Mouse (Mus musculus) midbrain, postnatal 0 days (tissue): Measurements from ENCODE around the gene Ptpn21. TPM values are rescaled to one million over a fixed set of nuclear protein-coding genes. Genes with fewer than 3 reads are reported as not detected.

Experiments used
- ATAC-seq: fragments of 200-750 bp; cut with Nextera tagmentation; 2 replicates; pipeline ENCODE4 v1.8.0; 2017; ENCODE audit warnings: moderate number of reproducible peaks, mild to moderate bottlenecking, moderate TSS enrichment, moderate library complexity; ENCODE audit not compliant: low FRiP score
- DNase-seq: peaks from one replicate; pipeline ENCODE4 v3.0.0-alpha.2; 2015; ENCODE audit warnings: low spot score
- H3K27ac ChIP-seq: fragments of 300-500 bp; sonication (generic); 2 replicates; pipeline ENCODE4 v1.5.1; 2014; ENCODE audit warnings: low read depth, mild to moderate bottlenecking, low read length, mixed read lengths
- H3K27me3 ChIP-seq: fragments of 300-500 bp; sonication (generic); 2 replicates; pipeline ENCODE4 v1.6.1; 2014; ENCODE audit warnings: low read length, control low read depth, mixed read lengths; ENCODE audit not compliant: insufficient read depth
- H3K36me3 ChIP-seq: fragments of 300-500 bp; sonication (generic); 2 replicates; pipeline ENCODE4 v1.6.1; 2014; ENCODE audit warnings: low read length, control low read depth, mixed read lengths; ENCODE audit not compliant: insufficient read depth
- H3K4me1 ChIP-seq: fragments of 300-500 bp; sonication (generic); 2 replicates; pipeline ENCODE4 v1.6.1; 2014; ENCODE audit warnings: mild to moderate bottlenecking, control low read depth, antibody characterized with exemption, low read length, mixed read lengths; ENCODE audit not compliant: insufficient read depth
- H3K4me2 ChIP-seq: fragments of 300-500 bp; sonication (generic); 2 replicates; pipeline ENCODE4 v1.6.1; 2014; ENCODE audit warnings: low read depth, mild to moderate bottlenecking, low read length, mixed read lengths; ENCODE audit not compliant: poor library complexity, severe bottlenecking
- H3K4me3 ChIP-seq: fragments of 300-500 bp; sonication (generic); 2 replicates; pipeline ENCODE4 v1.5.1; 2014; ENCODE audit warnings: low read depth, mild to moderate bottlenecking, low read length, moderate library complexity
- H3K9ac ChIP-seq: fragments of 300-500 bp; sonication (generic); replicated peaks from 2 replicates; pipeline ENCODE4 v1.6.1; 2014; ENCODE audit warnings: mild to moderate bottlenecking, low read length, moderate library complexity, mixed read lengths; ENCODE audit not compliant: poor library complexity, severe bottlenecking
- H3K9me3 ChIP-seq: fragments of 300-500 bp; sonication (generic); 2 replicates; pipeline ENCODE4 v1.6.1; 2016; ENCODE audit warnings: low read length, control low read depth
- CTCF ChIP-seq: IDR thresholded peaks from 2 replicates; pipeline ENCODE4 v1.5.1; 2016; ENCODE audit warnings: antibody characterized with exemption, mild to moderate bottlenecking
- WGBS: fragments of 180-500 bp; shearing (Covaris S2); extraction: QIAGEN DNeasy Blood & Tissue Kit; methylation state at CpG from one replicate; pipeline ENCODE4 v1.1.7; 2014; 5-methylcytosine and 5-hydroxymethylcytosine counted together
- polyA plus RNA-seq: library from polyadenylated mRNA; unstranded; fragments of >200 nt; fragmentation: Nextera tagmentation; extraction: Ambion mirVana; gene quantifications from 2 replicates; pipeline ENCODE4 v1.2.1, GENCODE M21; 2015
- total RNA-seq: library from RNA; depleted of rRNA; stranded (reverse); fragments of >200 nt; gene quantifications from 2 replicates; pipeline ENCODE4 v1.2.3, GENCODE M21; 2014

Gene Ptpn21
- total and polyA plus RNA-seq, 2 experiments from 2014 or later = 2.7 to 3.2 TPM

DNA sequence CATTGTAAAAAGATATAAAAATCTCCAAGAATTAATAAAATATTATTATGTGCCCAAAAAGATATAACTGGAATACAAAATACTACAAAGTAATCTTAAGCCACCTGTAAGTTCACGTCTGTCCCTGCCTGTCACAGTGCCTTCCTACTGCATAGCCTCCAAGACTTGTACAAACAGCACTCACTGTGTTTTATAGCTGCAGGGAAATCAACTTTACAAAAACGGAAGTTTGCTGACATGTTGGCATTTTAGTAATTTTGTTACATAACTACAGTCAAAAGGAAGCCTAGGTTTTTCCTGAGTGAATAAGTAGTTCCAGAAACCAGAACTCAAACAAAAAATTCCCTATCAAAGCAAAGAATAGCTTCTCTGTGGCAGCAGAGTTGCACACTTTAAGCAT lies 33.7 kb downstream of the Ptpn21 start:
- no peak for ATAC-seq
- H3K36me3 ChIP-seq = no peaks in the 10 kb centered on the region; the same call in 1 of the 2 replicates
- WGBS = 81% methylated on average over 2 of the region's 2 CpGs

DNA sequence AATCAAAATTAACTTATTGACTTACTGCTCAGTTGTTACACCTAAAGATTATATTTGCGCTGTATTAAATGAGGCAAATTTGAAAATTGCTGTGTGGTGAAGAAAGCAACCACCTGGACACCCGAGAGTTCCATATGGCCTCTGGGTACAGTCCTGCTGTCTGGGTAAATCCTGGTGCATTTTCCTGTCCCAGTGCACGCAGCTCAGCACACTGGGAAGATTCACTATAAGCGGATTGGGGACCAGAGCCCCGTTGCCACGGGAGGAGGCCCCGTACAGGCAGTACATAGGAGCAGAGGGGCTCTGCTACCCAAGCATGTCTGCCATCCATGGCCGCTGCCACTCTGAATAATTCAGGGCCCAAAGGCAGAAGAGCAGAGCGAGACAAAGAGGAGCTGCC lies 35.6 kb downstream of the Ptpn21 start:
- TF ChIP-seq CTCF = no peak
- Histone ChIP-seq H3K36me3 (no peaks in the 10 kb centered on the region; the same call in 1 of the 2 replicates), H3K4me1 (no peaks in the 10 kb centered on the region), H3K27ac (no peak overlapping the region), H3K9me3 (no peaks in the 10 kb centered on the region), H3K4me2 (no peak overlapping the region), H3K4me3 (no peak overlapping the region), H3K9ac (no peak overlapping the region), H3K27me3 (no peaks in the 10 kb centered on the region)
- WGBS = 61% methylated on average over 9 of the region's 9 CpGs
- DNase-seq (no peak), ATAC-seq (no peak)

More for the DNA sequence above, 33.7 kb downstream of the Ptpn21 start:
- no peak for TF ChIP-seq CTCF
- H3K27me3 ChIP-seq = no peaks in the 10 kb centered on the region
- H3K9ac ChIP-seq = no peak overlapping the region
- H3K4me2 ChIP-seq = no peak overlapping the region
- no peak overlapping the region for H3K4me3 ChIP-seq
- no peak for DNase-seq
- H3K27ac ChIP-seq = no peak overlapping the region
- no peaks in the 10 kb centered on the region for H3K9me3 ChIP-seq
- no peaks in the 10 kb centered on the region for H3K4me1 ChIP-seq

- DNase-seq (no peak), ATAC-seq (no peak)
- Histone ChIP-seq H3K4me1 (no peaks in the 10 kb centered on the region), H3K9me3 (no peaks in the 10 kb centered on the region), H3K27me3 (no peaks in the 10 kb centered on the region), H3K27ac (no peak overlapping the region), H3K4me2 (no peak overlapping the region), H3K4me3 (no peak overlapping the region), H3K36me3 (peaks cover 6% of the 10 kb centered on the region; the same call in 1 of the 2 replicates), H3K9ac (no peak overlapping the region)
- no peak for TF ChIP-seq CTCF
- WGBS = 86% methylated on average over 5 of the region's 5 CpGs
These were observed 40.0 kb downstream of the Ptpn21 start for GRCm38 (mm10) chr12:98697202-98697601.

DNA sequence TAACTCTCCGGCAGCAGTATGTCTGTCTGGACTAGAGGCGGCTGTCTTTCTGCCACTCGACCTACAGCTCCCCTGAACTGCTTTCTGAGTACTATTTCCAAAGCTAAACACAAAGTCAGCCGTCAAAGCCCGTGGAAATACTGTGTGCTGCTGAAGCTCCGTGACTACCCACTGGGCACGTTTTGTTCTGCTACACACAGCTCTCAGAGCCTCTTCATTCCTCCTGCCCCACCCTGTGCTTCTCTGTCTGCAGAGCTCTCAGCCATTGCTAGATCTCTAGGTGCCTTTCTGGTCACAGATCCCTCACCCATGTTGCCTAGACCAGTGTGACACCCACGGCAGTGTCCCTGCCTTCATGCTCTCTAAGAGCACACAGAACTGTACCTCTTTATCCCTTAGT lies 47.0 kb downstream of the Ptpn21 start:
- Histone ChIP-seq H3K9me3 (no peaks in the 10 kb centered on the region), H3K27me3 (no peaks in the 10 kb centered on the region), H3K4me1 (no peaks in the 10 kb centered on the region), H3K36me3 (peaks cover 21% of the 10 kb centered on the region), H3K27ac (no peak overlapping the region), H3K9ac (no peak overlapping the region), H3K4me2 (no peak overlapping the region), H3K4me3 (no peak overlapping the region)
- WGBS = 84% methylated on average over 8 of the region's 8 CpGs
- ATAC-seq (no peak), DNase-seq (no peak)
- TF ChIP-seq CTCF = no peak

DNA sequence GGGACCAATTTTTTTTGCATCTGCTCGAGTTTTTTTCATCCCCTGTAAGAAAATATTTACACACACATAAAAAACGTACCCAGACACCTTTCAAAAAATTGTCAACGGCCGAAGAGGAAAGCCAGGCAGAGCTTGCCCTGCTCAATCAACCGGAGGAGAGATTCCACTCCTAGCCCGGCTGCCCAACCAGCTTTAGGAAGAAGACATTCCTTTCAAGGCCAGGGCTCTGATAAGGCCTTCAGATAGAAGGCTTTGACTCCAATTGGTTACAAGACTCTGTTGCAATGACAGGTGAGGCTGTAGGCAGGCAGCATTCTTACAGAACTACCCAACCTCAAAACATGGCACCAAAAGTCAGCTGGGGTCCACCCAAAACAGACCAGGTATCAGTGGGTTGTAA lies 53.6 kb downstream of the Ptpn21 start:
- WGBS = 76% methylated on average over 6 of the region's 6 CpGs
- Histone ChIP-seq H3K27ac (no peak overlapping the region), H3K9ac (no peak overlapping the region), H3K9me3 (no peaks in the 10 kb centered on the region), H3K36me3 (peaks cover 7% of the 10 kb centered on the region), H3K4me1 (no peaks in the 10 kb centered on the region), H3K4me3 (no peak overlapping the region), H3K27me3 (no peaks in the 10 kb centered on the region), H3K4me2 (no peak overlapping the region)
- ATAC-seq = no peak
- TF ChIP-seq CTCF = no peak
- DNase-seq = no peak

- ATAC-seq = no peak
- DNase-seq = no peak
- no peaks in the 10 kb centered on the region for H3K9me3 ChIP-seq
- no peaks in the 10 kb centered on the region for H3K27me3 ChIP-seq
- no peak overlapping the region for H3K9ac ChIP-seq
- peaks cover 7% of the 10 kb centered on the region for H3K36me3 ChIP-seq
- 82% methylated on average over 11 of the region's 11 CpGs for WGBS
- H3K4me2 ChIP-seq = no peak overlapping the region
- no peak overlapping the region for H3K27ac ChIP-seq
- no peak overlapping the region for H3K4me3 ChIP-seq
- no peak for TF ChIP-seq CTCF
- no peaks in the 10 kb centered on the region for H3K4me1 ChIP-seq
These were observed 54.0 kb downstream of the Ptpn21 start for GRCm38 (mm10) chr12:98683171-98683570.
